Mouse (Mus musculus) liver, embryonic 13.5 days (tissue): ENCODE measurements around the gene Tdp1. TPM values are rescaled to one million over a fixed set of nuclear protein-coding genes. Genes with fewer than 3 reads are reported as not detected.

Experiments used
- ATAC-seq: fragments of 200-750 bp; cut with Nextera tagmentation; 2 replicates; pipeline ENCODE4 v1.8.0; 2017; ENCODE audit warnings: low read depth, mild to moderate bottlenecking, moderate number of reproducible peaks, moderate library complexity
- DNase-seq: peaks from one replicate; pipeline ENCODE4 v3.0.0; 2022
- H3K27ac ChIP-seq: fragments of 300-500 bp; sonication (generic); 2 replicates; pipeline ENCODE4 v1.5.1; 2015; ENCODE audit warnings: moderate library complexity, mild to moderate bottlenecking, inconsistent platforms
- H3K27me3 ChIP-seq: fragments of 300-500 bp; sonication (generic); 2 replicates; pipeline ENCODE4 v1.6.1; 2015; ENCODE audit warnings: mild to moderate bottlenecking, inconsistent platforms
- H3K36me3 ChIP-seq: fragments of 300-500 bp; sonication (generic); 2 replicates; pipeline ENCODE4 v1.6.1; 2015; ENCODE audit warnings: mild to moderate bottlenecking, inconsistent platforms
- H3K4me1 ChIP-seq: fragments of 300-500 bp; sonication (generic); replicated peaks from 2 replicates; pipeline ENCODE4 v1.6.1; 2015; ENCODE audit warnings: inconsistent platforms
- H3K4me2 ChIP-seq: fragments of 300-500 bp; sonication (generic); 2 replicates; pipeline ENCODE4 v1.6.1; 2015; ENCODE audit warnings: inconsistent platforms, mild to moderate bottlenecking, moderate library complexity
- H3K4me3 ChIP-seq: fragments of 300-500 bp; sonication (generic); replicated peaks from 2 replicates; pipeline ENCODE4 v1.5.1; 2015; ENCODE audit warnings: mild to moderate bottlenecking, inconsistent platforms
- H3K9ac ChIP-seq: fragments of 300-500 bp; sonication (generic); 2 replicates; pipeline ENCODE4 v1.6.1; 2015; ENCODE audit warnings: mild to moderate bottlenecking, inconsistent platforms
- H3K9me3 ChIP-seq: fragments of 300-500 bp; sonication (generic); replicated peaks from 2 replicates; pipeline ENCODE4 v1.6.1; 2016; ENCODE audit warnings: inconsistent platforms
- WGBS: fragments of 180-500 bp; shearing (Covaris S2); methylation state at CpG from one replicate; pipeline ENCODE4 v1.1.7; 2015; ENCODE audit not compliant: insufficient replicate concordance; 5-methylcytosine and 5-hydroxymethylcytosine counted together
- polyA plus RNA-seq: library from polyadenylated mRNA; unstranded; fragments of >200 nt; fragmentation: Nextera tagmentation; extraction: Ambion mirVana; gene quantifications from 2 replicates; pipeline ENCODE4 v1.2.1, GENCODE M21; 2015

The Tdp1 gene
- polyA plus RNA-seq, 1 experiment from 2014 or later, result 33.2 TPM

GRCm38 (mm10) chr12:99973659-99974058 lies 89.3 kb downstream of the Tdp1 start:
- no peaks in the 10 kb centered on the region for H3K4me1 ChIP-seq
- H3K27ac ChIP-seq, result no peak overlapping the region
- no peak for ATAC-seq
- no peak overlapping the region for H3K4me3 ChIP-seq
- no peaks in the 10 kb centered on the region for H3K36me3 ChIP-seq
- H3K9ac ChIP-seq, result no peak overlapping the region
- H3K4me2 ChIP-seq, result no peak overlapping the region
- DNase-seq, result no peak
- H3K27me3 ChIP-seq, result peaks cover 18% of the 10 kb centered on the region
- WGBS, result 67% methylated on average over 1 of the region's 1 CpGs
- no peaks in the 10 kb centered on the region for H3K9me3 ChIP-seq

- Histone ChIP-seq H3K27ac (no peak overlapping the region), H3K4me2 (no peak overlapping the region), H3K9ac (no peak overlapping the region), H3K36me3 (no peaks in the 10 kb centered on the region), H3K4me1 (no peaks in the 10 kb centered on the region), H3K4me3 (no peak overlapping the region), H3K27me3 (no peaks in the 10 kb centered on the region), H3K9me3 (no peaks in the 10 kb centered on the region)
- WGBS, result 41% methylated on average over 4 of the region's 4 CpGs
- no peak for ATAC-seq
- DNase-seq, result no peak
These were observed 95.2 kb downstream of the Tdp1 start for GRCm38 (mm10) chr12:99979541-99979940.

- no peaks in the 10 kb centered on the region for H3K27me3 ChIP-seq
- WGBS, result 77% methylated on average over 5 of the region's 5 CpGs
- no peak overlapping the region for H3K27ac ChIP-seq
- H3K4me1 ChIP-seq, result no peaks in the 10 kb centered on the region
- H3K36me3 ChIP-seq, result no peaks in the 10 kb centered on the region
- no peak overlapping the region for H3K9ac ChIP-seq
- H3K4me2 ChIP-seq, result no peak overlapping the region
- ATAC-seq, result no peak
- H3K4me3 ChIP-seq, result no peak overlapping the region
- DNase-seq, result no peak
- H3K9me3 ChIP-seq, result peaks cover 5% of the 10 kb centered on the region; the same call in 1 of the 2 replicates
These were observed 102.5 kb downstream of the Tdp1 start for GRCm38 (mm10) chr12:99986797-99987196.

- no peak for ATAC-seq
- DNase-seq, result no peak
- WGBS, result 63% methylated on average over 2 of the region's 2 CpGs
- H3K36me3 ChIP-seq, result no peaks in the 10 kb centered on the region
- no peaks in the 10 kb centered on the region for H3K4me1 ChIP-seq
- no peaks in the 10 kb centered on the region for H3K27me3 ChIP-seq
- H3K4me2 ChIP-seq, result no peak overlapping the region
- no peak overlapping the region for H3K9ac ChIP-seq
- no peak overlapping the region for H3K4me3 ChIP-seq
- peaks cover 5% of the 10 kb centered on the region; the same call in 1 of the 2 replicates for H3K9me3 ChIP-seq
- no peak overlapping the region for H3K27ac ChIP-seq
These were observed 103.8 kb downstream of the Tdp1 start for GRCm38 (mm10) chr12:99988144-99988543.

- Histone ChIP-seq H3K27ac (no peak overlapping the region), H3K27me3 (no peaks in the 10 kb centered on the region), H3K9me3 (peaks cover 5% of the 10 kb centered on the region; the same call in 1 of the 2 replicates), H3K4me1 (no peaks in the 10 kb centered on the region), H3K4me3 (no peak overlapping the region), H3K9ac (no peak overlapping the region), H3K36me3 (no peaks in the 10 kb centered on the region), H3K4me2 (no peak overlapping the region)
- ATAC-seq, result no peak
- DNase-seq, result no peak
- WGBS, result 72% methylated on average over 11 of the region's 11 CpGs
These were observed 108.1 kb downstream of the Tdp1 start for GRCm38 (mm10) chr12:99992362-99992862.

- DNase-seq, result no peak
- Histone ChIP-seq H3K4me3 (no peak overlapping the region), H3K4me1 (no peaks in the 10 kb centered on the region), H3K27ac (no peak overlapping the region), H3K9ac (no peak overlapping the region), H3K9me3 (peaks cover 5% of the 10 kb centered on the region; the same call in 1 of the 2 replicates), H3K27me3 (no peaks in the 10 kb centered on the region), H3K4me2 (no peak overlapping the region), H3K36me3 (no peaks in the 10 kb centered on the region)
- 72% methylated on average over 10 of the region's 10 CpGs for WGBS
- ATAC-seq, result no peak
These were observed 109.0 kb downstream of the Tdp1 start for GRCm38 (mm10) chr12:99993146-99993890.

GRCm38 (mm10) chr12:99995951-99996350 lies 111.6 kb downstream of the Tdp1 start:
- ATAC-seq, result no peak
- Histone ChIP-seq H3K4me1 (no peaks in the 10 kb centered on the region), H3K9ac (no peak overlapping the region), H3K4me3 (no peak overlapping the region), H3K27ac (no peak overlapping the region), H3K36me3 (no peaks in the 10 kb centered on the region), H3K27me3 (no peaks in the 10 kb centered on the region), H3K9me3 (peaks cover 2% of the 10 kb centered on the region; the same call in 1 of the 2 replicates), H3K4me2 (no peak overlapping the region)
- DNase-seq, result no peak
- WGBS, result 71% methylated on average over 5 of the region's 5 CpGs

GRCm38 (mm10) chr12:99999726-100000125 lies 115.4 kb downstream of the Tdp1 start:
- ATAC-seq (no peak), DNase-seq (no peak)
- WGBS, result 61% methylated on average over 5 of the region's 5 CpGs
- Histone ChIP-seq H3K9me3 (no peaks in the 10 kb centered on the region), H3K4me1 (no peaks in the 10 kb centered on the region), H3K4me3 (no peak overlapping the region), H3K27me3 (no peaks in the 10 kb centered on the region), H3K36me3 (no peaks in the 10 kb centered on the region), H3K9ac (no peak overlapping the region), H3K27ac (no peak overlapping the region), H3K4me2 (no peak overlapping the region)

DNA sequence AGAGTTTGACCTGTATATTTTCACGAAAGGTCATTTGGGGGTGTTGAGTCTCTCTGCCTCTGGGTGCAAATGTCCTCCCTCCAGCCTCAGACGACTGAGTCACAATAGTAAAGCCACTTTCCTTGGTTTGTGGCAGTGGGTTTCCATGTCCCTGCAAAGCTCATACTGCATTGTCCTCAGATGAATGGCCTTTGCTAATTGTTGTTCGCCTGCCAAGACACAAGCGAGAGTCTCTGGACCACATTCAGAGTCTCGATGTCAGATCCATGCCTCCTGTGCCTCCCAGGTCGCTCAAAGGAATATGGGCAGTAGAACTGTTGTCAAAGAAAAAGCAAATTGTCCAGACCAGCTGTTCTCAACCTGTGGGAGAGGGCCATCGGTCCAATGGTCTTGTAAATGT lies 116.1 kb downstream of the Tdp1 start:
- Histone ChIP-seq H3K4me3 (no peak overlapping the region), H3K9ac (no peak overlapping the region), H3K36me3 (no peaks in the 10 kb centered on the region), H3K27ac (no peak overlapping the region), H3K9me3 (no peaks in the 10 kb centered on the region), H3K4me1 (no peaks in the 10 kb centered on the region), H3K27me3 (no peaks in the 10 kb centered on the region), H3K4me2 (no peak overlapping the region)
- DNase-seq (no peak), ATAC-seq (no peak)
- 65% methylated on average over 7 of the region's 7 CpGs for WGBS

GRCm38 (mm10) chr12:100001246-100001645 lies 116.9 kb downstream of the Tdp1 start:
- no peak for DNase-seq
- no peaks in the 10 kb centered on the region for H3K4me1 ChIP-seq

DNA sequence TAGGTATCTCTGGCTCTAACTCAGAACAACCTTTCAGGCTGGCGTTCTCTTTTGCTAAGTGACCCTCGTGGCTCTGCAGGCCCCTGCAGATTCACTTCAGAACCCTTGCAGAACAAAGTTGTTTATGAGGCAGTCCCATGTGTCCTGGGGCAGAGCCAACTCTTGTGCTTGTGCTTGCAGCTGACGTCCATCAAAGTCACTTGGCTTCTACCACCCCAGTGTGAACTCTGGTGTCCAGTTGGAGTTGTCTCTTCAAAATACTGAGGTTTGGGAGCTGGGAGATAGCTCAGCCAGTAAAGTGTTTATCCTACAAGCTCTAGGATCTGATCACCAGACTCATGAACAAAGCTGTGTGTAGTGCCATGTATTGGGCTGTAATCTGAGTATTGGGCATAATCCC lies 117.6 kb downstream of the Tdp1 start:
- no peaks in the 10 kb centered on the region for H3K9me3 ChIP-seq
- H3K4me2 ChIP-seq, result no peak overlapping the region
- WGBS, result 52% methylated on average over 3 of the region's 3 CpGs
- ATAC-seq, result no peak
- DNase-seq, result no peak
- no peaks in the 10 kb centered on the region for H3K4me1 ChIP-seq
- H3K9ac ChIP-seq, result no peak overlapping the region
- no peaks in the 10 kb centered on the region for H3K36me3 ChIP-seq
- no peaks in the 10 kb centered on the region for H3K27me3 ChIP-seq
- no peak overlapping the region for H3K27ac ChIP-seq
- H3K4me3 ChIP-seq, result no peak overlapping the region

More at GRCm38 (mm10) chr12:100001246-100001645, 116.9 kb downstream of the Tdp1 start:
- Histone ChIP-seq H3K36me3 (no peaks in the 10 kb centered on the region), H3K27me3 (no peaks in the 10 kb centered on the region), H3K9ac (no peak overlapping the region), H3K4me3 (no peak overlapping the region), H3K27ac (no peak overlapping the region), H3K4me2 (no peak overlapping the region), H3K9me3 (no peaks in the 10 kb centered on the region)
- WGBS, result 56% methylated on average over 3 of the region's 3 CpGs
- ATAC-seq, result no peak
